Mouse (Mus musculus) 3T3-L1 (cell line): ENCODE data around the gene Rab3c.

Experiments
- DNase-seq: peaks from one replicate; pipeline ENCODE4 v3.0.0-alpha.2; 2015; ENCODE audit warnings: low read depth, low spot score

Gene Rab3c

DNA sequence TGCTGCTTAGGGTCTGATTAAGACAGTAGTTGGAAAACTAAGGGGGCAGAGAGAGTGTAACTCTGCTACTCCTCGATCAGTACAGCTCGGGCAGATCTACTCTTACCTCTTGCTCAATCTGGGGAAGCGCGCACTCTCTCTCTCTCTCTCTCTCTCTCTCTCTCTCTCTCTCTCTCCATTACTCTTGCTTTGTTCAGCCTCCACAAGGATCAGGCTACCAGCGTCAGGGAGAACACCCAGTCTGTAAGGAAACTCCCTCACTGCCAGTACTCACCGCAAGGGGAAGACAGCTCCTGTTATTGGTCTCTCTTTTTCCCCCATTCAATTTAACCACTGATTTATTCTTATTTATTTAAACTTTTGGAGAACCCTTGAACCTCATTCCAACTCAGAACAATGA is 185.8 kb downstream of the Rab3c start:
- no peak for DNase-seq

DNA sequence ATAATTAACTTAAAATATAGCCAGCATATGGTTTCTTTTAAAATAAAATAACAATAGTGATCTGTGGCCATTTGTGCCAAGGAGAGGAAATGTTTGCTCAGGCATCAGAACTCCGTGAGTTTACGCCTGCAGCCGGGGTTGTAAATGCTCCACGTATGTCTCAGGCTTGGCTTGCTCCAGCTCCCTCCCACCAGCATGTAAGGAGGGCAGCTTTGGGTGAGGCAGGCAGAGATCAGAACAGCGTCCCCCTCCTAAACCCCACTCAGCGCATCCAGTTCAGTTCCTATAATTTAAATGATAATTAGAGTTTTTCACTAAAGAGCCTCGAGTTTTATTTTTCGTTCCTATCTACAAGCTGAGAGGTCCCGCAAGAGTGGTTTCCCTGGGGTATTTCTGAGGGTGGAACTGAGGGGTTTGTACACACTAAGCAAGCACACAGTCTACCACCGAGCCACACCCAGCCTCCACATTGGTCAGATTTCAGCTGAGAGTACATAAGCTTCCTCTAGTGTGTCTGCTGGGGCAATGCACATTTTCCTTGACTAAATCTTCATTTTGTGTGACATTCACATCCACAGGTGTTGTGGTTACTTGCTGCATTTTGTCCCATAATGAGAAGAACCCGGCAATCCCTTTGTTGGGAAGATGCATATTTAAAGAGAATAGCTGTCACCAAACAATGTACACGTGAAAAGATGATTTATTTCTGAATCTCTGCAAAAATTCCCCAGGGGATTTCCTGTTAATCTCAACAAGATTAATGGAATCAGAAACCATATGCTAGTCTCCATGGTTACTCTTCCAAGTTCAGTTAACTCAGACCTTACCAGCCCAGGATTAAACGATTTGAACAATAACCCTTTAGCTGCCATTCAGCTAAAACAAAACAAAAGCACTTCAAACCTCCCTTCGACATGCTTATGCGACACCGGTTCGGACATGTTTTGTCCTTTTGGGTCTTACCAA is 186.8 kb downstream of the Rab3c start:
- DNase-seq = peak; percentile 5

DNA sequence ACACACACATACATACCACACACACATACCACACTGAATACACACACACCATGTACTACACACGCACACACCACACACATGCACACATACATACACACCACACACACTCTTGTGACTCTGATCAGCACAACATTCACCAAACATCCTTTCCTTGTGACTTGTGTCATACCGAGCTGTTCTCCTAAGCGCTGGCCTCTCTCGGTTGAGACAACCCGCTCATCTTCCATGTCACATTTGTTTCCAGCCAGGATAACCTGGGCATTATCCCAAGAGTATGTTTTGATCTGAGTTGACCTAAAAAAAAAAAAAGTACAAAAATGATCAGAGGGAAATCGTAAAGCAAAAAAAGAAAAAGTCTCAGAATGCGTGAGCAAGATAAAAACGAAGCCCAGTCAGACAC is 196.8 kb downstream of the Rab3c start:
- DNase-seq = no peak

DNA sequence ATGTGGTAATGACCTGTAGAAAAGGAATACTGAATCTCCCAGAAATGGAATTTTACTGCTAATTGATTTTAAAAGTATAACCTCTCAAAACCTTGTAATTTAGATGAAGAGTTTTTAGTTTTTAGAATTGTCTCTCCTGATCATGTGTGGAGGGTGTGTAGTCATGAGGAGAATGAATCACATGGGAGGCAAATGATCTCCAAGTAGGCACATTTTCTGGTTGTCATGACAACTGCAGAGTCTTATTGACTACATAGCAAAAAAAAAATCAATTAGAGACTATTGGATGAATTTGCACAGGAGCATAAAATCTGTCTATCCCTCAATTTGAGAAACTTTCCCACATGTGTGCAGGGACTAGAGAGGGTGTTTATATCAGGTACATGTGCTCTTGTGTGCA is 199.6 kb downstream of the Rab3c start:
- no peak for DNase-seq

DNA sequence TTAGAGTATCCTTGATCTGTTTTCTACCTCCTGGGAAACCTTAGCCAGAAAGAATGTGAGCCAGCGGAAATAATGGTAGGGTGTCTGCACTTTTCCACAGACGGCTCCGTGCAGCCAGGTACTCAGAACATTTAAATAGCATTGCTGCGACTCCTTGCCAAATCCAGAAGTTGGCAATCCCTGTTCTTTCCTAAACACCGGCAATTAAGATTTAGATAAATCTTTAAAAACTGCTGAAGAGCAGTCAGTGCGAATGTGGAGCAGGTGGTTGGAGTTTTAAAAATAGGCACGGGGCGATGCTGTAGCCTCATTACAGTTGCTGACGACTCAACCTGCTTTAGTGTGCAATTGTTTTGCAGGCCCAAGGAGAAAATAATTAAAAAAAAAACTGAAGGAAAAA is 205.2 kb downstream of the Rab3c start:
- DNase-seq = no peak

DNA sequence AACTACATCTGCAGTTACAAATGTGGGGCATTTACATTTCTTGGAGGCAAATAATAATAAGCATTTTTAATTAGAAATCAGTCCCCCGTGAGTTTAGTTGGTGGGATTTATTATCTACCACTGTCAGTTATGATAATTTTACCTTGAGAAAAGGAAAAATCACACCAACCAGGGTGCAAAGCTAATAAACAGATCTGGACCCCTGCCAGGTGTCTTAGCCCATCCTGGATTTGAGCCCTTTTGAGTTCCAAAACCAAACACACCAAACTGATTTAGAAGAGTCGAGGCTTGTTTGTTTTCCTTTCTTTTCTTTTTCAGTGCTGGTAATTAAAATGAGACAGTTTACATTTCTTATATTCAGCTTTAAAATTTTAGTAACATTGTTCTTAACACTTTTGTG is 206.6 kb downstream of the Rab3c start:
- no peak for DNase-seq

DNA sequence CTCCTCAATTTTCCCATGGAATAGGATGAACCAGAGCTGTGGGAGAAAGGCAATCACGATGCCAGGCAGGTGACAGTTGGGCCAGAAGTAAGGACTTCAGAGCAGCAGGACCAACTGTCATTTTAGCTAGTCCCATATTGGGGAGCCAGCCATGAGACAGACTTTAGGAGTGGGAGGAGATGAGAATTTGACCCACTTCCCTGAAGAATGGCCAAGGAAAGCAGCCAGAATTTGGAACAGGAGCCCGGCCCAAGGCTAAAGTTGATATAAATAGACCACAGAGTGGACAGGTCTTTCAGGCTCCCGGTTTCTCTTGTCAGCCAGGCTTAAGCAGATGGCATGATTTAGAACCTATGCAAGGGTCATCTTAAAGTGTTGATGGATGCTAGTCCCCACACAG is 213.6 kb downstream of the Rab3c start:
- DNase-seq = no peak

DNA sequence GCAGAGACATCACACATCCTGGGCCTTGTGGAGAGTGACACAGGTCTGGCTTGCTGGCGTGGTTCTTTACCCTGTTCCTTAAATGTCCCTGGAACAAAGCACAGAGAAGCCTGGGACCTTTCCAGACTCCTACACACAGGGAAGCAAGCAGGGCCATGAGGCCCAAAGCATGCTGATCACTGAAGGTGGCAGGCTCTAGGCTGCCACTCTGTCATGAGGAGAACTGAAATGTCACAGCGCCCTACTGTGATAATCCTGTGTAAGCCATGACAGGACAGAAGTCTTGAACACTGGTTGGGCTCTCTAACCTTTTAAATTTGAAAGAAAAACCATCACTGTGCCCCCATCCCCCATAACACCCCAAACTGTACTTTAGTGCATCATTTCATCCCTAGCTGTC is 214.1 kb downstream of the Rab3c start:
- DNase-seq = no peak

DNA sequence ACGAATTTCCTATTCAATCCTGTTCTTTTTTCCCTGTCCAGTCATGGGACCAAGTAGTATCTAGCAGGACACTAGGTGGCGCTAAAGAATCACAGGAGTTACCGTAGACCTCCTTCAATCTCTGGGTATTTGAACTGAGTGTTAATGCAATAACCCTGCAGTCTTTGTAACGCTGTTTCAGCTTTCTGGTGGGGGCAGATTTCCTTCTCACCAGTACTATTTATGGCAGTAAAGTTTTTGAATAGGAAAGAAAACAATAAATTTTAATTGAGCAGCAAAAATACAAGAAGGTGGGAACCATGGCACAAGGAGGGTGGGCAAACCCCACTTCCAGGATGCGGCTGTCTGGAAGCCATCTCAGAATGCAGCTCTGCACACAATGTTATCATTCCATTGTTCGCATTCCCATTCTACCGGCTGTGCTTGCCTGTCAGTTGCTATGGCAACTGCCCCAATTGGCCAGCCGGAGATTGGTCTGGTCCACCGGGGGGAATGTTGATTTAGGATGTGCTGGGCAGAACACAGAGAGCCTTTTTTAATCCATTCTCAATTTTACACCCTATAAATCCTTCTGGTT is 217.9 kb downstream of the Rab3c start:
- DNase-seq = peak; percentile 90

DNA sequence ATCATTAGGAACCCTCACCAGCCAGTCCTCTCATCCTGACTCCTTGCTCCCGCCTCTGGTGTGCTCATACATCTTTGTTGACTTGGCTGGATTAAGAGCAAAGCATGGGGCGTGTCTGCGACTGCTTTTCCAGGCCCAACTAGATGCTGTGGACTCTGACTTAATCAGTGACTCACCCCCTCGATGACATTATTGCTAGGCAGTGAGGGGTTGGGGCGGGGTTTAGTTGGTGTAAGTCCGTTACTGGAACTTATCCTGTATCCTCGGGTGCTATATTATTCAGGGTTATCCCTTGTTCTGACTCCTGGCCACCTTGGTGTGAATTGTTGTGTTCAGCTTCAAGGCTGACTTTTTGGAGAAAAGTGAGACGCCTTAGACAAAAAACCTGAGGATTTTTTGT is 218.5 kb downstream of the Rab3c start:
- DNase-seq = peak; percentile 6

DNA sequence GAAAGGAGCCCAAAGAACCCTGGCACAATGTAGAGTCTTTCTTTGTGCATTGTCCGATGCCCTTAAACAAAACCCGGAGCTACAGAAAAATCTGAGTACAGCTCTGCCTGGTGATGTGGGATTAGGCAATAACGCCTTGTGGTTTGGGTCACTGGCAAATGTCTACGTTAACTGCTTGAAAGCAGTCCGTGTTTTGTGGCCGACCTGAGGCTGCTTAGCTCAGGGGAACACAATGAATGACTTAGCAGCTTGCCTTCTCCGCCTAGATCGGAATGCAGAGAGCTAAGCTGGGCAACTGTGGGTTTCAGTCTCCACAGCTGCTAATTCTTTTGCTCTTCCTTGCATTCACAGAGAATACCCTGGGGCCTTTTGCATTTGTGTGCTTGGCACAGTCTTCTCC is 226.3 kb downstream of the Rab3c start:
- DNase-seq = no peak

DNA sequence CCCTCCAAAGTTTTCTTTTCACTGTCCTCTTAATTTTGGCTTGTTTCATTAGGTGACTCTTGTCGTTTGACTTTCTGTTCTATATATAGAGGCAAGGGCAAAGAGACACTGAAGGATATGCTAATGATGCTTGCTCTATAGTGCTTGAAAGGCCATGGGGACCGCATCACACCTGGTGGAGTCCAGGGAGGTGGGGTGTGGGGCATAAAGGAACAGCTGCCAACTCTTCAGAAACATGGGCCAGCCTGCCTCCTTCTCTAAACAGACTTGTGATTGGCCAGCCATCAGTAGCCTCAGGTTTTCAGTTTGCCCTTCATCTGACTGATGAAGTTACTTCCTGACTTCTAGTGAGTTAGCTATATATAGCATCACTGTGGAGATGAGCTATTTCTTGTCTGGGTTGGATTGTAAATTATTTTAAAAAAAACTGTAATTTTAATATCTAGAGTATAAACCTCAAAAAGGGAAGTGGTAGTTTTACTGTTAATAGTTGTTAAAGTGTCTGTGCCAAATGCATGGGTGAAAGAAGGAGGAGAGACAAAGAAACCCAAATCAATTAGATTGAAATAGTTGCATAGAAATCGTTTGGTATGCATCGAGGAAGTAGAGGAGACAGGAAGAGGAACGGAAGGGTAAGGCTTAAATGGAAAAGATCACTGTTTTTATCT is 231.9 kb downstream of the Rab3c start:
- DNase-seq = no peak

DNA sequence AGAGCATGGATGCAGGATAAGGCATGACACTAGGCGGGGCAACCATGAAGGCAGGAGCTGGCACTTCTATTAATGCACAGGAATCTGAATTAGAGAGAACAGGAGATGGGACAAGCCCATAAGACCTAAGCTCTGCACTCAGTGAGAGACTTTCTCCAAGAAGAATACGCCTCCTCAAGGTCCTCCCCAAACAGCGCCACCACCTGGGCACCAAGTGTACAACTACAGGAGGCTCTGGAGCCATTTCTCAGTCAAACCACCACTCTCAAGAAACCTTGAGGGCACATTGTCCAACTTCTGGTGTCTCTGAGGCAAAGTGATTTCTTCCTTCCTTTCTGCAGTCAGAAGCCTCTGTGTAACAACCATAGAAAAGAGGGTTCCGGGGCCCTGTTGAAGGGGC is 236.4 kb downstream of the Rab3c start:
- no peak for DNase-seq

DNA sequence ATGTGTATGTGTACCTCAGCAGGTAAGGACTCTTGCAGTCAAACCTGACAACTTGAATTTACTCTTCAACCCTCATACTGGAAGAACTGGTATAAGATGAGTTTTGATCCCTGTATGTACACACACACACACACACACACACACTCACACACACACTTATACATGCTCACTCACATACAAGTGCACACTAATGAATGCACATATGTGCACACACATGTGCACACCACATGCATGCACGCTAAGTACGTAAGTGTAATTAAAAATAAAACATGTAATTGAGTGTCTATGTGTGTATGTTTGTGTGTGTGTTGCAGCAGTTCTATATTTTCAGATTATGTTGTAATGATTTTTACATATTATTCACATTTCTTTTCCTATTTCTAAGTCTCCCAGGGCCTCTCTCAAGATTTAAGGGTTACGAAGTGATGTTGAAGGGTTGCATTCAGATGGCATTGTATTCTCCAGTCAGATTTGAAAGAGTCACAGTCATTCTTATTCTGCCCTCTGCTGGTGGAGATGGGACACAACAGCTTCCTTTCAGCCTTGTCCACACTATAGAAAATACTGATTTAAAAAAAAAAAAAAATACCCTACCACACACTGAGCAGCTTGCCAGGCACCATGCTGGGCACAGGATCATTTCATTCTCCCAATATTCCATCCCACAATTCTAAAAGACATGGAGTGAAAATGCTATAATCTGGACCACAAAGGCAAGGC is 240.9 kb downstream of the Rab3c start:
- peak; percentile 69 for DNase-seq

DNA sequence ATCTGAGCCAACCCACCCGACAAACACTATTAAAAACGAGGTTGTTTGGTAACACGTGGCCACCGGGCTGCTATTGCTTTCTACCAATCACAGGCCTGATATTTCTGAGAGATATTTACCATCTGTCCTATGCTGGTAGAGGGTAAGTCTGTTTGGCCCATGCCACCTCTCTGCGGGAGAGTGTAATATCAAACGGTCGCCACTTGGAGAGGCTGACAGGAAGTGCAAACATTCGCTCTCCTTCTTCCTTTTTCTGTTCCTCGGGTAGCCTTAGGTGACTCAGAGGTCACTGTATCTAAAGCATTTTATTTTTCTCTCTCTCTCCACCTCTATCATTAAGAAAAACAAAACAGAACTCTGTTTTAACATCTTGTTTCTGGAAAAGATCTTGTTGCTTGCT is 241.6 kb downstream of the Rab3c start:
- no peak for DNase-seq

DNA sequence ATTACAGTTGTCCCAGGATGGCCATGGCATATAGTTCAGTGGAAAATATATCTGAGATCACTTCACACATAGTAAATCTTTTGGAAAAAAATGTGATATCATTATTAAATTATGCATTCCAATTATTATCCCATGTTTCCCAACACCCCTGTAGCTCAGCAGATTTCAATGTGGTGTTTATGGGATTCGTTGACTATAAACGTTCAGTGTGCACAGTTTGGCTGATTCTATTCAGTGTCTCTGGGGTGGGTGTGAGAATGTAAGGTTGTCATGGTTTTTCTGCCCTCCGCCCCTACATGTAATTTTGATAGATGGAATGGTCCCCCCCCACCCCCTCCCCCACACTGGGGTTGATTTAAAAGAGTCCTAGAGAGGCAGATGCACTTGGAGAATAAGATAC is 242.3 kb downstream of the Rab3c start:
- no peak for DNase-seq

DNA sequence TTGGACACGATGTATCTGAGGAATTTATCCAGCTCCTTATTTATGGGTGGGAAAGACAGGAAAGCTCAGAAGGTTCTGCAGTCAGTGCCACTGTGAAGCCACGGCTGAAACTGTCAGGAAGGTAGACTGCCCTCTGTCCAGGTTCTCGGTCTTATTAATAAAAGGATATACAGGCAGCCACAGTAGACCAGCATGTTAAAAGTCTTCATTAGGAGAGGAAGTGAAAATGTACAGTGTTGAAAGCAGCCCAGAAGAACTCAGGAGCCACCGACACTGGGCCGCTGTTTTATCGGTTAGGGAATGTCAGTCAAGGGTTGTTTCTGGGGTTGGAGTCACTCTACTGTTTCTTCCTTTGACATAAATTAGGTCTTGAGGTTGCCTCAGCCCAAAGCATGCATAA is 245.9 kb downstream of the Rab3c start:
- DNase-seq = no peak

DNA sequence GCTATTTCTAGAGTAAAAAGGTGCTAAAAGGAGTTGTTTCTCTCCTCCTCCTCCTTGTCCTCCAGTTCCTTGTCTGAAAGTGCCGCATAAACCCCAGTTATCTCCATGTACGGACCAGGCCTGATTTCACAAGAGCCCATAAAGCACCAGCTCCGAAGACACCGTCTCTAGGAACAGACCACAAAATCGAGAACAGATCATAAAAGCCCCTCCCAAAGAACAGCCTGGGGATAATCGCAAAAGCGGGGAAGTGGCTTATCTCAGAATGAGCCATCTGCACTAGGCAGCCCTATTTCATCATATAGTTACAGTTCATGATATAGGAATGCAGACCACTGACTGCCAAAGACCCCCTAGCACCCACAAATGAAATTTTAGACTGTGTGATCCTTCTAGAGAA is 246.8 kb downstream of the Rab3c start:
- no peak for DNase-seq

DNA sequence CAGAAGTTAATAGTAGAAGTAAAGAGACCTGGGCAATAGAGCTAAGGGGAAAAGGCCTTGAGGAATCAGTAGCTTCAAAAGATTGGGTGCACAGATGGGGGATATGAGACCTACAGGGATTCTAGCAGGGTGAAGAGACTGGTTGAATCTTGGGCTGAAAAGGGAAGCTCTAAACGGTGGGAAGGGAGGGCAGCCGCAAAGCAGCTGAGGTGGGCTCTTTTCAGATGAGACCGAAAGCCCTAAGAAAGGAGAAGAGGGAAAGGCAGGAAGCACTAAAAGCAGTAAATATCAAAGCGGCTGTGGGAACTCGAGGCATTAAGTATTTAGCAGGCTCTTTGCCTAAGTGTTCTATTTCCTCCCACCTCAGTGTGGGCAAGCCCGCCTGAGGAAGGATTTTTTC is 248.9 kb downstream of the Rab3c start:
- no peak for DNase-seq

DNA sequence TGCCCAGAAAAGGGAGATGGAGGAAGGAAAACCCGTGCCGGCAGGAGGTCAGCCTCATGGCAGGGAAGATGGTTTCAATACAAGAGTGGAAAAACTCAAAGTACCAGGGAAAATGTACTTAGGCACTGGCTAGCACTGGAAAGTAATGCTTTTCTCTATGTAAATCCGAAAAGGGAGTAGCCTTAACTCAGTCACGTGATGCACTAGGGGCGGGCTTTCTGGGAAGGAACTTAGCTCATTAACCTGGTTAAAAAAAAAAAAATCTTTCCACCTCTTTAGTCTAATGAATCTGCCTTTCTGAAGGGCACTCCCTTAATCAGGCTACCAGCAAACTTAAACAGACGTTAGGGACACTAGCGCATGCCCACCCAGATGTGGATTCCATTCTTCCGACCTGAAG is 249.7 kb downstream of the Rab3c start:
- DNase-seq = no peak

DNA sequence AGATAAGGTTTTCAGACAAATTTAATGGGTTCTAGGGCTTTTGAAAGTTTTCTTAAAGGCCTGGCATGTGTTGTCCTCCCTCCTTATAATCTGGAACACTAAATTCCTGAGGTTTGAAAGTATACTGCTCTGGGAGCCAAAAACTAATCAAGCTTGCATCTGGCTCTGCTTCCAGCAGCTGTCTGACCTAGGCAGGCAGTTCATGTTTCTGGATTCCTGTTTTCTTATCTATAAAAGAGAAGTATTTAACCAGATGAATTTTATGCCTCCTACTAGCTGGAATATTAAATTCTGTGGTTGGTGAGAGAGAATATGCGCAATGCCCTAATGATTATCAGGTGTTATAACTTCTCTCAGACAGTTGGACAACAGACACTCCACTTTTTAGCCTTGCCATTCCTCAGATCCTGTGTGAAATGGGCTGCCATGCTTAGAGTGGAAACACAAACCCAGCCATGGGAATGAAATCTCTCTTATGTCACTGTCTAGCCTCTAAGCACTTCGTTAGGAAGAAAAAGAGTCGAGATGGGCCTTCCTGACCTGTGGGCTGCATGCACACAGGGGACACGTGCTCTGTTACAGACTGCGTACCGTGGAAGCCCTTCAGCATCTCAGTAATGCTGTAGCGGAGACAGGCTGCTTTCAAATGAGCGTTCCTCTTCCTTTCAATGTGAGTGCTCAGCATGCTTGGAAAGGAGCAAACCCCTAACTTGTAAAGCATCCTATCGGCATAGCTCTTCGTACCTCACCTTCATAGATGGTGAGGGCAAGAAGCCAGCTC is 256.2 kb downstream of the Rab3c start:
- peak; percentile 31 for DNase-seq
